Mouse (Mus musculus) c-Kit-positive CD71-negative TER-119-negative erythroid progenitor cells, embryonic 14.5 days (primary cell): ENCODE measurements around the gene Apobec4.
A peak's percentile ranks its signal among the peaks of the same experiment; 100 is the strongest.

Experiments used
- DNase-seq: peaks from one replicate; pipeline ENCODE4 v3.0.0-alpha.2; 2013; ENCODE audit warnings: low read depth

The Apobec4 gene

GRCm38 (mm10) chr1:152750312-152750965 is at the start of gene Apobec4:
Gene Apobec4 (plus strand): TSS chr1:152750551.
- DNase-seq, result no peak

DNA sequence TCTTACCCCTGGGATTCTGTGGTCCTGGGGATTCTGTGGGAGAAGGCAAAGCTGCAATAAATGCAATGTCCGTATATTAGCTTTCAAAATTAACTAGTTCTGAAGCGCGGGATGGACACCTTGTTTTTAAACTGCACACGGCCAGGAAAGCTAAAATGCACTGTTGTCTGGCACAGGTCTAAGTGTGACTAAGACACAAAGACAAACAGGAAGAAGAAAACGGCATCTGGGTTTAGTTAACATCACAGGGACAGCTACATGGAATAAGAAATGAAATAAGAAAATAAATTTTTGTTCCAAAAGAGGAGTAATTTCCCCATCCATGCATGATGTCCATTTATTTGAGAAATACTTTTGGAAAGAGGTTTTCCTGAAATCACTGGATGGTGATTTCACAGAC is 49.3 kb upstream of the Apobec4 start:
- DNase-seq, result no peak

DNA sequence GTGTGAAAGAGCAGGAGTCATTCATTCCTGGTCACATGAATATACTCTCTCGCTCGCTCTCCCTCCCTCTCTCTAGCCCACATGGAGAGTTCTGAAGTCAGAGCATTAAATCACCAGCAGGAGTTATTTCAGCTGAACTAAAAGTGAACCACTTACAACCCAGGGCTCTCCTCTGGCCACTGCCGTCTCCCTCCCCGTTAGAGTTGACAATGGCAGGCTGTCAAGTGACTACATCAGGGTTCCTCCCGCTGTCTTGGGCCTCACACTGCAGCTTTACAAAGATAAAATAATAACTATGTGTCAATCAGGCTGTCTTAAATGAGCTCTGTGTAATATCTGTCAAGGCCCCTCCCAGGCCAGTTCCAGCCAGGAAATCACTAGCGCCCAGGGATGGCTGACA is 47.4 kb upstream of the Apobec4 start:
- no peak for DNase-seq

- DNase-seq, result no peak
Measured at GRCm38 (mm10) chr1:152703941-152704340, 46.4 kb upstream of the Apobec4 start.

GRCm38 (mm10) chr1:152707560-152707959 is 42.8 kb upstream of the Apobec4 start:
- no peak for DNase-seq

DNA sequence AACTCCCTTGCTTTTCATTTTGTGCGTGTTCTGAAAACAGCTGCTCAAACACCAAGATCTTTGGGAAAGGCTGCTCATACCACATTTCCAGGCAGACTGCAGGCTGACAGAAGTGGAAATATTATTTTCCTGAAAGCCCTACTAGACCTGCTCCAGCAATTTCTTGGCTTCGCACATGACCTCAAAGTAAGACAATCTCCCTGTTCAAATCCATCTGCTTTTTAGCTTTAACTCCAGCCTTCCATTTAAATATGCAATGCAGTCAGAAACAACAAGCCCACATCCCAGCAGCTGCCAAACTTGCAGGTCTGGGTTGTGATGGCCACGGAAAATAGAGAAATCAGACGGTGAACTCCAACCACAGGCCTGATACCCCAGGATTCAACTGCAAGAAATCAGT is 39.3 kb upstream of the Apobec4 start:
- no peak for DNase-seq

GRCm38 (mm10) chr1:152713924-152714323 is 36.4 kb upstream of the Apobec4 start:
- DNase-seq, result no peak

DNA sequence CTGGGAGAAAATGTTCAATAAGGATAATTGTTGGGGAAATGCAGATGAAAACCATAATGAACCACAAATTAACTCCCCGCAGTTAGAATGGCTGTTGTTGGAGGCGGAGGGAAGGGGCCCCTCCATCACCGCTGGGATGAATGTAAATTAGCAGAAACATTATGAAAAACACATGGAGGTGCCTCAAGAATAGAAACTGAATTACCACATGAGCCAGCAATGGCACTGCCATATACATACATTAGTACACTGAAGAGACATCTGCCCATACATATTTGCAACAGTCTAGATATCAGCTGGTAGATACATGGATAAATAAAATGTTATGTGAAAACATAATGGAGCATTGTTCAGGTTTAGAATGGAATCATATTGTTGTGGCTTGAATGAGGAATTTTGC is 35.9 kb upstream of the Apobec4 start:
- no peak for DNase-seq

DNA sequence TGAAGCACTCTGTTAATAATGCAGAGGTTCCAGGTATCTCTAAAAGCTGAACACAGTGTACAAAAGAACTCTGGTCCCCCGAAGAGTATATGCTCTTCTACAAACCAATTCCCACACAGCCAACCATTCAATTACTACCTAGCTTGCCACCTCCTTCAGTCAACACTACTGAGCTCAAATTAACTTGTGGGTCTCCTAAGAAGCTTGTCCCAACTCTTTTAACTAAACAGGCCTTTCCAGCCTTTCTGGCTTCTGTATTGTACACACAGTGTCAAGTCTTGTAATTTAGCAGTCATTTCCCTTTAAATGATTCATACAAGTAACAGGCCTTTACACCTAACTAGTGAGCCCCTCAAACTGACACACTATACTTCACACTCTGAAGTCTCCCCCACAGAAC is 33.0 kb upstream of the Apobec4 start:
- DNase-seq, result no peak

DNA sequence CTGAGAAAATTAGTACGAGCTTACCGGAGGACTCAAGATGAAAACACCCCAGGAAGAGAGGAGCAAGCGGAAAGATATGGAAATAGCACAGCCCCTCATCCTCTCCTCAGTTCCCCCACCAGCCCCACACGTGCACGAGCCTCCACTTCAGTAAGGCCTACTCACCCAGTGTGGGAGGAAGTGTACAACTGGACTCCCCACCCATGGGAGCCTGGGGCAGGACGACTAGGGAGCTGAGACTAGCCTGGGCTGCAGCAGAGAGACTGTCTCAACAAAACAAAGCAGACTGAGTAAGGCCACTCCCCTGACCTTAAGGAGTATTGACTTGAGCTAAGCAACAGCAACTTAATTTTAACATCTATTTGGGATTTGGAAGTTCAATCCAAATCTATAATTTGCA is 32.2 kb upstream of the Apobec4 start:
- no peak for DNase-seq

DNA sequence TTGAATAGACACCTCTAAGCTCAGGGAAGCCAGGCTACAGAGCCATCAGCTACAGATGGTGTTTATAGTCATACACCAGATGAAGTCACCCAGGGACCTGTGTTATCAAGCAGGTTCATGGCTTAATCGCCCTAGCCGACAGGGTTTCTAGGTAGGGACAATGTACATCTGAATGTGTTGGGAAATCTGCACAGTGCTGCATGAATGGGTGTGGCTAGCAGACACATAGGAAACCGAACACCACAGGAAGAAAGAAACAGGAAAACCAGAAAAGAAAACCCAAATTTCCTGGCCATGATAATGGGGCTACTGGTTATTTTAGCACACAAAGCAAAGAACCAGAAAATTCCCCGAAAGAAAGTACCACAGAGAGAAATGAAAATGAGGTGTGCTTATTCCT is 29.4 kb upstream of the Apobec4 start:
- no peak for DNase-seq

- DNase-seq, result no peak
Measured at GRCm38 (mm10) chr1:152721535-152722198, 28.7 kb upstream of the Apobec4 start.

GRCm38 (mm10) chr1:152724286-152724685 is 26.1 kb upstream of the Apobec4 start:
- no peak for DNase-seq

- no peak for DNase-seq
Measured at GRCm38 (mm10) chr1:152726095-152726494, 24.3 kb upstream of the Apobec4 start.

GRCm38 (mm10) chr1:152727604-152728236 is 22.6 kb upstream of the Apobec4 start:
- DNase-seq, result no peak

DNA sequence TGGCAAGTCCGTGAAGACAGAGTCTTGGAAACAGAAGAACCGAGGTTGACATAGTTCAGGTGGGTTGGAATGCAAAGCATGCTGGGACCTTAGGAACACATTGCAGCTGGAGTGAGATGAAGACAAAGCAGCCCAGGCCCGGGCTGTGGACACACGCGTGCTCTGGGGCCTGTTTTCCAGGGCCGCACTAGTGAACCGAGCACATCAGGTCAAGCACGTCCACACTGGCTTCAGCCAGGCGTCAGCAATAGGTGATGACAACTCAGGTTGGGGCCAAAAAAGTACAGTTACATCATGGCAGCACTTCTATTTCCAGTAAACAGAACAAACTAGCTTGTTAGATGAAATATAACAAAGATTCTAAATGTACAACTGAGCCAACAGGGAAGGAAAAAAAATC is 11.6 kb upstream of the Apobec4 start:
- DNase-seq, result no peak

GRCm38 (mm10) chr1:152739374-152739773 is 11.0 kb upstream of the Apobec4 start:
- DNase-seq, result no peak

GRCm38 (mm10) chr1:152743095-152743826 is 7.1 kb upstream of the Apobec4 start:
- DNase-seq, result no peak

- DNase-seq, result no peak
Measured at GRCm38 (mm10) chr1:152746426-152746825, 3.9 kb upstream of the Apobec4 start.

DNA sequence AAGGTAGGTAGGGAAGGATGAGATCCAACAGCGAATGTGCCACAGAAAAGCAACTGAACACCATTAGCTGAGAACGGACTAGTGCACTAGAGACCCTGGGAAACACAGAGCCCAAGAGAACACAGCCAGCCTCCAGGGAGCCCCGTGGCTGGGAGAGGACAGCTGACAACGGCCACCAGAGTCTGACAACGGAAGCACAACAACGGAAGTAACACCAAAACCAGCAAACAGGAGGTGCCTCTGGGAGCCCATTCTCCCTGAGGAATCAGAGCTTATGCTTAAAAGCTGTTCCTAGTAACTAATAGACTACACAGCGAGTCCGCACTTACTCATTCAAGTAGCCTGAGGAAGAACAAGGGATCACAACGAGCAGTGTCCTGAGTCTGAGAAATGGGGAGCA is 1.1 kb upstream of the Apobec4 start:
- no peak for DNase-seq

- DNase-seq, result no peak
Measured at GRCm38 (mm10) chr1:152761791-152762190, 11.4 kb downstream of the Apobec4 start.

DNA sequence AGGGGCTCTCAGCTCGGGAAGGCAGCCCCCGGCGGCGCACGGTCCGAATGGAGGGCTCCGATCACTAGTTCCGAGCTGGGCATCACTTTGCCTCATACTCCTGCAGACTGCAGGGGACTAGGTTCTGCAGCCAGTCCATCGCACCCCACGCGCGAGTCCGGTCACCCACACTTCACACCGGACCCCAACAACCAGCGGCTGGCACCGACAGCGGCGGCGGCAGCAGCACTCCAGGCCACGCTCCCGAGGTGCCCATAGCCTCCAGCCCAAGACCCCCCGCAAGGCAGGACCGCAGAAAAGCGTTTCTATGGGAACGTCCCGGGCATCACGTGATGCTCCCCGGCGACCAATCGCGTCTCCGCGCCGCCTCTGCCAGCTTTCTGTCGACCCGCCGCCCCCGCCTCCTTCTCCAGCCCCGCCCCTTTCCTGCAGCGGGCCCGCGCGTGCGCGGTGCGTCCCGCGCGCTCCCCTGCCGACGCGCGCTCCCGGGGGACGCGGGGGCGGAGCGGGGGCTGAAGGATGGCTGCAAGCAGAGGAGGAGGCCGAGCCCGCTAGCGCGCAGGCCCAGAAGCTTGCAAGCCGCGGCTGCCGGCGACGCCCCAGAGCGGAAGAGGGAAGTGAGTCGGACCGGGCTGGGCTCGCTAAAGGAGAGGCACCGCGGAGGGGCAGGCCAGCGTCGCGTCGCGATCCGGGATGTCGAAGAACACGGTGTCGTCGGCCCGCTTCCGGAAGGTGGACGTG is 15.9 kb downstream of the Apobec4 start, which contains the start of the genes Rgl1 and Arpc5:
TSS of gene Rgl1 (minus strand) at position 320 of the 741 bp plus-strand sequence.
TSS of gene Arpc5 (plus strand) at position 511 of the 741 bp plus-strand sequence.
- DNase-seq, result peak; percentile 90
